Mouse (Mus musculus) erythroid progenitor cell, adult 5-6 weeks (primary cell): ENCODE measurements around the gene Arsa. TPM values are rescaled to one million over a fixed set of nuclear protein-coding genes. Genes with fewer than 3 reads are reported as not detected.
A peak's percentile ranks its signal among the peaks of the same experiment; 100 is the strongest.

ENCODE experiments used
- ATAC-seq: replicated peaks from 2 replicates; pipeline ENCODE4 v1.8.0; 2016; ENCODE audit warnings: moderate number of reproducible peaks, mild to moderate bottlenecking, moderate TSS enrichment, inconsistent platforms; ENCODE audit not compliant: poor library complexity, low FRiP score, severe bottlenecking
- total RNA-seq, 2 experiments: library from RNA; stranded (forward) in 1 of 2; stranded (reverse) in 1 of 2; fragments of 150-400 nt in 1 of 2; fragments of 186-747, 209-891 nt in 1 of 2; gene quantifications; 2 replicates each; pipeline versions ENCODE4 v1.2.3 to v1.2.4; 2015 to 2017; ENCODE audit warnings: low replicate concordance in 2 of 2

Arsa gene
- total RNA-seq, 2 experiments from 2014 or later: 2.9 to 3.7 TPM

GRCm38 (mm10) chr15:89497391-89498048 lies 20.3 kb upstream of the Arsa start:
- no peak for ATAC-seq

DNA sequence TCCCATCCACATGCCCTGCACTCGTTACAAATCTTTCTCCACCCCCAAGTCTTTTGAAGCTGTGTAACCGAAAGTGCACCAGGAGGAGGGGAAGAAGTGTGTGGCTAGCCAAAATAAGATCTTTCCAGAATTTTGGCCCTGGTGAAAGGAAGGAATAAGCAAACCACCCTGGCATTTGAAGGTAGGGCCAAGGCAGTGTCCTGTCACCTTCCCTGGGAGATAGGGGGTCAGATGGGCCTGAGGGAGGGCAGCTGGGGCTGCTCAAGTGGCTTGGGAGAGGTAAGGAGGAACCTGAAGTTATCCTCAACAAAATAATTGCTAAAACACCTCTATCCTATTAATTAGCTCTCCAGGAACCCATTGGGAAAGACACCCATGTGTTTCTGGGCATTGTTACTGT lies 19.6 kb upstream of the Arsa start:
- no peak for ATAC-seq

- no peak for ATAC-seq
Observed at GRCm38 (mm10) chr15:89496131-89496530, 18.9 kb upstream of the Arsa start.

DNA sequence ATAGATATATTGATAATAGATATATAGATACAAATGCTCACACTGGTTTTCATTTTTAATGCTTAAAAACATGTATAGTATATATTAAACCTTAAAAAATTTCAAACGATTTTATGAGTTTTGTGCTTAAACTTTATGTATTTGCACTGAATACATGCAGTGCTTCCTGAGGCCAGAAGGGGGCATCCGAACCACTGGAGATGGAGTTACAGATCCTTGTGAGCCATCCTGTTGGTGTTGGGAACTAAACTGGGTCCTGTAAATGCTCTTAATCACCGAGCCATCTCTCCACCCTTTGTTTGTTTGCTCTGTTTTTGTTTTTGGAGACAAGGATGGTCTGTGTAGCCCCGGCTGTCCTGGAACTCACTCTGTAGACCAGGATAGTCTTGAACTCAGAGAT lies 17.7 kb upstream of the Arsa start:
- 0 out of 2 replicates have a peak, but pooled peaks have one; percentile 44 for ATAC-seq

GRCm38 (mm10) chr15:89488611-89489117 lies 11.4 kb upstream of the Arsa start:
- no peak for ATAC-seq

DNA sequence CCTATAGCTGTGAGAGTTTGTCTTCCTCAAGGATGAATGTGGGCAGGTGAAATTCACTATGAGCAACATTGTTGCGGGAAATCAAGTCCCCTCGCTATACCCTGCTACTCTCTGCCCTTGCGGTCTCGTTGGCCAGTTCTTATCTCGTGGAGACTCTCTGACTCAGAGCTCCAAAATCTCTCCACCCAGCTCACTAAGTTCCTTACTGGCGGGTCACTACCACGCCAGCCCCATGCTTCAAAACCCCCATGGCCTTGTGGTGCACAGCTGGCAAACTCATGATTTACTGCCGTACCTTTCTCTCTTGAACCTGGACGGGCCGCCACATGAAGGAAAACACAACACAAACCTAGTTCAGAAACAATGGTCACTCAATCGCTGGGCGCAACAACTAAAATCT lies 11.0 kb upstream of the Arsa start:
- ATAC-seq: no peak

- ATAC-seq: no peak
Observed at GRCm38 (mm10) chr15:89480584-89480983, 3.4 kb upstream of the Arsa start.

GRCm38 (mm10) chr15:89478622-89479021 lies 1.4 kb upstream of the Arsa start:
- ATAC-seq: no peak

DNA sequence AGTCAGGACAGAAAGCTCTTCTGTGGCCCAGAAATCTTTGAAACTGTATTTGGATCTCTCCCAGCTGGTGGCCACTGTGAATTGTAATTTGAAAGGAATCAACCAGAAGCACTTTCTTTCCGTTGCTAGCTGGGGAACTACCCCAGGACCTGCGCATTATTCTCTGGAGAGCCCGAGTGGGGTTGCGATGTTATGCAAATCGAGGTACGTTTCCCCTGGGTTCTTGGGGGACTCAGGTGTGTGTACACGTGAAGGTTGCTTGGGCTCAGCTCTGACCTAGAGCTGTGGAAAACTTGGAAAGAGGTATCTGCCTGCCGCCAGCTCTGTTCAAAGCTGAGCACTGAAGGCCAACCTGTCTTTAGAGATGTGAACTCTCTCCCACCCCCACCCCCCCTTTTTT lies 581 bp upstream of the Arsa start:
- ATAC-seq: no peak

DNA sequence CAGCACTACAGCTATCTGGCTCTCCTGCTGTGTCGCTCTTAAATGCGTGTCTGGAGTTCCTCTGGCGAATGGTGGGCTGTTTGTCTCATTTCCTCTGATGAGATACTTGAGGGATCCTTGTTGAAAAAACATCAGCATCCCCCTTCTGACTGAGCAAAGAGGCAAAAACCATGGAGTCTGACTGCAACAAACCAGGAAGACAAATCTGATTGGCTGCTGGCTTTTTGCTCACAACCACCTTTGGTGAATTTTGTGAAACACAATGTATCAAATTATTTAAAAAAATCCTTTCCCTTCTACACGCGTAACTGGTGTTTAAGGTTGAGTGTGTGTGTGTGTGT lies 780 bp downstream of the Arsa start:
- ATAC-seq: no peak

DNA sequence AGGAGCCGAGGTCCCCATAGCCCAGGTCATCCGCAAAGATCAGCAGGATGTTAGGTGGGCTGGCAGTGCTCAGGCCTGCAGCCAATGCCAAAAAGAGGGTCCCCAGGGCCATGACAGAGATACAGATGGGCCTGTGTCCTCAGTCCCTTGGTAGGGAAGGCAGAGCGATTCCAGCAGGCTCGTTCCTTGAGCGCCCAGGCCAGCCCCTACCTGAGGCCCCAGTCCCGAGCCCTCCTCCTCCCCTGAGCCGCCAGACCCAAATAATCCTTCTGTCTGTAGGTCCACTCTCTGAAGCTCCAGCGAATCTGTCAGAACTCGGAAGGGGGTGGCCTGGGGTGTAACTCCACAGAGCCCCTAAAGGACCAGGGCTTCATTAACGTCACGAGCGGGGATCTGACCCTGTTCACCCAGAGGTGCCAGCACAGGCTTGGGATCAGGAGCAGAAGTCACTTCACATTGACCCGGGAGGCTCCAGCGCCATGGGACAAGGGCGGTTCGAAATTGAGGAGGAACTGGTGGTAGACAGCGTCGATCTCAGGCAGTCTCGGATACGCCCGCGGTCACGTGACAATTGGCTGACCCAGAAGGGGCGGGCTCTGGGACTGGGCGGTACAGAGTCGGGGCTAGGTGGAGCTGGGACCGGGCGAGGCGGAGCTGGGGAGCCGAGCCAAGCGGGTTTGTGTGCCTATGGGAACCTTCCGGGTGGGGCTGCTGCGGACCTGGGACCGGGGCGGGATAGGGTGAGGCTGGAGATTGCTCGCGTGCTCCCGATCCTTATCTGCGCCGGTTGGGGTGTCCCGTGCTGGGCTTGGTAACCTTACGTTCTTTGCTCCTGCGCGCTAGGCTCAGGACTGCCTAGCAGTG lies 1.4 kb downstream of the Arsa start:
- peak; percentile 97 for ATAC-seq

DNA sequence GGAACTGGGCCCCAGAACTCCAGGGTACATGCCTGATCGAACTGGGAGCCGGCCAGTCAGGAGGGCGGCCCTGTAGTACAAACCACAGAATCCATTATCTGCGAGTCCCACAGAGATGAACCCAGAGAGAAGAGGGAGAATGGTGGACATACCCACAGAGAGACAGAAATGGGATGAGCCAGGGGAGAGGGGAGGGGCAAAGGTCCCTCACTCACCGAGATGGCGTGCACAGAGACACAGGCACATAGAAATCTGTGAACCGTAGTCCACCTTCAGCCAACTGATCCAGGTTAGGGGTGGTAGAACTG lies 2.0 kb downstream of the Arsa start:
- no peak for ATAC-seq

- ATAC-seq: no peak
Observed at GRCm38 (mm10) chr15:89474596-89475292, 2.5 kb downstream of the Arsa start.

GRCm38 (mm10) chr15:89473921-89474320 lies 3.3 kb downstream of the Arsa start:
- no peak for ATAC-seq

GRCm38 (mm10) chr15:89473370-89473769 lies 3.9 kb downstream of the Arsa start:
- ATAC-seq: no peak

- ATAC-seq: no peak
Observed at GRCm38 (mm10) chr15:89471476-89471875, 5.7 kb downstream of the Arsa start.

- no peak for ATAC-seq
Observed at GRCm38 (mm10) chr15:89468577-89468976, 8.6 kb downstream of the Arsa start.

GRCm38 (mm10) chr15:89465052-89465451 lies 12.2 kb downstream of the Arsa start:
- ATAC-seq: no peak

DNA sequence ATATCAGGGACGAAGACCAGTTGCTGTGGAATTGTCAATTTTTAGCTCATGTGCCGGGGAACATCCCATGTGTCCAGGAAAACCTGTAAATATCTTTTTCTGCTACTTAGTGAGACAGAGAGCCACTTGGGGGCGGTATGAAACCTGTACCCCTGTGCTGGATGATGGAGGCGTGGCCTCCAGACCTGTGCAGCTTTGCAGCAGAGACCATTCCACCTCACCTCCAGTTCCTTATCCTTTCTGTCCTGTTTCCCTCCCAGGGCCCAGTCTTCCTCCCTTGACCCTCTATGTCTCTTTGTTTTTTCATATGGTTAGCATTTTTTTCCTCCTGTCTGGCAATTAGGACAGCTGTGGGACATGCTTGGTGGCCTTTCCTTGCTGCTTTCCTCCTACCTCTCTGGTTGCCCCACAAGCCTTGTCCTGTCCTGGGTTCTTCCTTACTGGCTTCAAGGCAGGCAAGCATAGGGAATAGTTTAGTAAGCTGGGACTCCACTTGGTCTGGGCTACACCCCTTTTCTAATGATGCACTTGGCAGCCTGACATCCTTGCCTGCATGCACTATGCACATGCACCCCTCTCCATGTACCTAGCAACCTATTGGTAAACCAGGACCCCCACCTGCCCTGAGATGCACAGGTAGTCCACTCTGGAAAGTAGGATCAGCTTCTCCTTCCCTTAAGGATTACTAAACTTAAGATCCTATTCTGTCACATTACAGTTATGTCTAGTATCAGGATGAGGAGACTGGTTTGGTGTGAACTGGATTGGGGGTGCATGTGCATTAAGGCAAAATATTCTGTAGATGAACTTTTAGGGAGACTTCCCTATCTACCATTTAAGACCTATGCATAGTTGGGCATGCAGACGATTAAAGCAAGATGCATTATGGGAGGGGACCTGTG lies 13.6 kb downstream of the Arsa start:
- ATAC-seq: no peak

DNA sequence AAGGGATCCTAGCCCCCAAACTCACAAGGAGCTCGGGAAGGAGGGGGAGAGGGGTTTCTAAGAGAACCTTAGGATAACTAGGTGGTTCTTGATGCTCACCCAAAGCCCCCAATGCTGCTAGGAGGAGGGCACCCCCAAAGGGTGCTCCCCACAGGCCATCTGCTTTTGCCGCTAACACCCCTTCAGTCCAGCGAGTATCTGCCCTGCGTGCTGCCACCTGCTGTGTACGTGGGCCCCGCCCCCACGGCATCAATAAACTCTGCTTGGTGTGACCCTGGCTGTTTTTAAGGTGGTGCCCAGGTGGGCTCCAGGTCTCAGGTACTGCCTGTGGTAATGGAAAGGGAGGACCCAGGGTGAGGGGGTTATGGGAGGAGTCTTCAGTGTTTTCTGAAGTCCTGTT lies 15.0 kb downstream of the Arsa start:
- no peak for ATAC-seq
